Mouse (Mus musculus) neural tube, embryonic 13.5 days (tissue): ENCODE measurements around the gene Ufm1. TPM values are rescaled to one million over a fixed set of nuclear protein-coding genes. Genes with fewer than 3 reads are reported as not detected.

Source experiments
- ATAC-seq: fragments of 200-750 bp; cut with Nextera tagmentation; 2 replicates; pipeline ENCODE4 v1.8.0; 2017; ENCODE audit warnings: low read depth, mild to moderate bottlenecking, moderate TSS enrichment, moderate library complexity
- H3K27ac ChIP-seq: fragments of 300-500 bp; sonication (generic); replicated peaks from 2 replicates; pipeline ENCODE4 v1.5.1; 2015; ENCODE audit warnings: moderate library complexity, mild to moderate bottlenecking, inconsistent platforms
- H3K27me3 ChIP-seq: fragments of 300-500 bp; sonication (generic); 2 replicates; pipeline ENCODE4 v1.6.1; 2015; ENCODE audit warnings: mild to moderate bottlenecking, inconsistent platforms
- H3K36me3 ChIP-seq: fragments of 300-500 bp; sonication (generic); 2 replicates; pipeline ENCODE4 v1.6.1; 2015; ENCODE audit warnings: mild to moderate bottlenecking, inconsistent platforms
- H3K4me1 ChIP-seq: fragments of 300-500 bp; sonication (generic); replicated peaks from 2 replicates; pipeline ENCODE4 v1.6.1; 2015; ENCODE audit warnings: inconsistent platforms
- H3K4me2 ChIP-seq: fragments of 300-500 bp; sonication (generic); 2 replicates; pipeline ENCODE4 v1.6.1; 2015; ENCODE audit warnings: inconsistent platforms, mild to moderate bottlenecking, moderate library complexity
- H3K4me3 ChIP-seq: fragments of 300-500 bp; sonication (generic); 2 replicates; pipeline ENCODE4 v1.5.1; 2015; ENCODE audit warnings: mild to moderate bottlenecking, inconsistent platforms
- H3K9ac ChIP-seq: fragments of 300-500 bp; sonication (generic); 2 replicates; pipeline ENCODE4 v1.6.1; 2015; ENCODE audit warnings: moderate library complexity, mild to moderate bottlenecking, inconsistent platforms
- H3K9me3 ChIP-seq: fragments of 300-500 bp; sonication (generic); 2 replicates; pipeline ENCODE4 v1.6.1; 2016; ENCODE audit warnings: inconsistent platforms
- WGBS: fragments of 180-500 bp; shearing (Covaris S2); methylation state at CpG from one replicate; pipeline ENCODE4 v1.1.7; 2015; 5-methylcytosine and 5-hydroxymethylcytosine counted together
- polyA plus RNA-seq: library from polyadenylated mRNA; unstranded; fragments of >200 nt; fragmentation: Nextera tagmentation; extraction: Ambion mirVana; gene quantifications from 2 replicates; pipeline ENCODE4 v1.2.1, GENCODE M21; 2015

Ufm1 gene
- polyA plus RNA-seq, result 104 and 109 TPM in 2 replicates

DNA sequence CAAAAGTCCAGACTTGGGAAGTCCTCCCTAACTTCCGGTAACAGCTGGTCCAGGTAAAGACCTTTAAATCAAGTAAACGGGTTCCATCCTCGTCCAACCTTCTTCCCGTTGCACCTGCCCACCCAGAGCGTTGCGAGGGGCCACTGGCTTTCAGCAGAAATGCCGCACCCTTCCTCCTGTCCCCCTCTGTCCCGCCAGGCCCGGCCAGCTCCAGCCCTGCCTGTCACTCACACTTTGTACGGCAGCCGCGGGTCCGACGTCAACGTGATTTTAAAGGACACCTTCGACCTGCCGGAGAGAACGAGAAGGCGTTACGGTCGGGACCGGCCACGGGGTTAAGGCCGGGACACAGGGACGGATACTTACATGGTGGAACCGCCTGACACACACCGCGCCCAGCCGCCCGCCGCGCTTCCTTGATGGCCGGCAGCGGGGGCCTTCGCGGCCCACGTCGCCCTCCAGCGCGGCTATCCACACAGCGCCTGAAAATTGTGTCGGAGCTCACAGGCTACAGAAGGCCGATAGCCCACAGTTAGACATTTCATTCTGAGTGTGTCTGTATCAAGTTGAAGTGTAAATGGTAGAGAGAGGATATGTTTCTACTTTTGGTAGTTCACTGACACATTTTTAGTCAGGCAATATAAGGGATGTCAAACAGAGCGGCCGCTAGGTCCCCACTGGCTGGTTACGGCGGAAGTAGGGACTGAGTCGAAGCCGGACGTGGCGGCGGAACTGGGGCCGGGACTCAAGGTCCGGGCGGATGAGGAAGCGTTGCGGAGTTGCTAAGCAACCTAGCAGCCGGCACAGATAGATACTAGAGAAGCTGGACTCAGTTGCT, at the start of gene Ufm1:
Gene Ufm1 (minus strand): TSS at position 448 of the 838 bp plus-strand sequence.
- peak within 1 kb of the TSS; percentile 90 for H3K9ac ChIP-seq
- peaks cover 32% of the 10 kb centered on the region for H3K36me3 ChIP-seq
- H3K27me3 ChIP-seq, result no peaks in the 10 kb centered on the region
- ATAC-seq, result peak; percentile 100
- peak within 1 kb of the TSS; percentile 94 for H3K4me2 ChIP-seq
- peak within 1 kb of the TSS; percentile 97 for H3K4me3 ChIP-seq
- no peaks in the 10 kb centered on the region for H3K9me3 ChIP-seq
- under 1% methylated on average over 58 of the region's 58 CpGs for WGBS
- H3K4me1 ChIP-seq, result peaks cover 15% of the 10 kb centered on the region
- H3K27ac ChIP-seq, result 0 out of 2 replicates have a peak within 1 kb of the TSS, but pooled peaks have one; percentile 2

DNA sequence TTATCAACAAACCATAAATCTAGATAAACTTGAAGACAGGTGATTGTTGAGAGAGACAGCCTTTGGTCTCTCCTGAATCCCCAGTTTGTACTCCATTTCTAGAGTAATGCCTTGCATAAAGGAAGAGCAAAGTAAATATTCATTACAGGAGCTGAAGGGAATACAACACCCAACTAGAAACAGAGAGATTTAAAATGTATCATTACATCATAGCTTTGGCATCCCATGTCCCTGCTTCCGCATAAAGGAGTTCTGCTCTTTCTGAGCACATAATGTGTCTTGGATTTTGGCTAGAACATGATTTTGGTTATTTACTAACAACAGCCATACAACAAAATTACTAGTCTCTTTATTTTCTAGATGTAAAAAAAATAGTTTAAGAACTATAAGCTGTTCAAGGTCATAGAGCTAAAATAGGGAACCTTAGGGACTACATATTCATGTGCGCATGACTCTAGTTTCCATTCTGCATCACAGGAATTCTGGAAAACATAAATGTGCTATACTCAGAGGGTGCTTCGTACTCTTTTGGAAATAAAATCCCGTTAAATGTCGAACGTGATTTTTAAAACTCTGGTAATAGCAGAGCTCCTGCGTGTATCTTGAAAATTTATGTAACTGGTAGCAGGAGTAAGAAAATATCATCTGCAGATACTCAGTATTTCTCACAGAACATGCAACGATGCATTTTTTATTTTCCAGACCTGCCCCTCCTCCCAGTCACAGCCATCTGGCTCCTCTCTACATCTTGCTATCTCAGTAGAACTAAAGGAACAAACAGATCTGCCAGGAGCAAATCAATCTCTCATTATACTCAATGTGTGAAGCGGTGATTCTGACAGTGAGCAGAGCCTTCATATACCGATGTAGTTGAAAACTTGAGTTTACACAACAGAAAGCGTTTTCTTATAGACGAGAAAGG, 27.2 kb upstream of the Ufm1 start:
- H3K36me3 ChIP-seq, result no peaks in the 10 kb centered on the region
- 81% methylated on average over 12 of the region's 12 CpGs for WGBS
- no peak for ATAC-seq

DNA sequence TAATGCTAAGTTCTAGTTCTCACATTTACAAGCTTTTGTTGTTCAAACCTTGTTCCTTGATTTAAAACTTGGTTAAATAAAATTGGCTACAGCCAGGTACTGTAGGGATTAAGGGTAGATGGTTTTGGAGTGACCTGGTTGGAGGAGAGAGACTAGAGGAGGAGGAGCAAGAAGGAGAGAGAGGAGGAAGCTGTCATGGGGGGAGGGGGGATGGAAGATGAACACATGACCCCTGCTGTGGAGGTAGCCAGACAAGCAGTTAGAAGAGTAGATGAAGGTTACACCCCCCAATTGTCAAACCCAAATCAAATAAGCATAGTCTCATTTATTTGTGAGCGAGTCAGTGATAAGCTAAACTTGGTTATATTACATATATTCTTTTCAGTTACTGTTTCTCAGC, 8.0 kb upstream of the Ufm1 start:
- no peak for ATAC-seq
- no peaks in the 10 kb centered on the region for H3K36me3 ChIP-seq

More for the DNA sequence above, 27.2 kb upstream of the Ufm1 start:
- Histone ChIP-seq H3K9ac (no peak overlapping the region), H3K27ac (no peak overlapping the region), H3K4me2 (no peak overlapping the region), H3K4me1 (no peaks in the 10 kb centered on the region), H3K9me3 (0 out of 2 replicates have a peak, but pooled peaks cover 6% of the 10 kb centered on the region), H3K4me3 (no peak overlapping the region), H3K27me3 (no peaks in the 10 kb centered on the region)

DNA sequence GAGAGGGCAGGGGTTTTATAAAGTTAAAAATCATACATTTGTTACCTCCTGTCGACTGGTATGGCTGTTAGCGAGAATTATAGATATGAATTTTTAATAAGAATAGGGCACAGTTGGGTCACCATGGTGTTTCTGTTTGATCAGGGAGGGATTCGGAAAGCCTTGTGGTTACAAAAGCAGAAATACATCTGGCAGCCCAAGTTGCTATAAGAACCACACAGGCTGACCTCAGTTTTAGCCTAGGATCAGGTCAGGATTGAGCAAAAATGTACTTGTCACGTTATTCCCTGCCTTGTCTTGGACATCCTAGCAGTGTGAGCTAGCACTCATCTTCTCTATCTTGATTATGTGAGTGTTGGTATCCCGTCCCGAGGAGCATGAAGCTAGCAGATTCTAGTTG, 6.9 kb upstream of the Ufm1 start:
- H3K9me3 ChIP-seq, result no peaks in the 10 kb centered on the region
- WGBS, result 76% methylated on average over 6 of the region's 6 CpGs
- H3K36me3 ChIP-seq, result no peaks in the 10 kb centered on the region
- no peak overlapping the region for H3K9ac ChIP-seq
- no peak overlapping the region for H3K27ac ChIP-seq
- H3K27me3 ChIP-seq, result no peaks in the 10 kb centered on the region
- no peak overlapping the region for H3K4me2 ChIP-seq
- H3K4me3 ChIP-seq, result no peak overlapping the region
- no peaks in the 10 kb centered on the region for H3K4me1 ChIP-seq
- ATAC-seq, result no peak

More for the DNA sequence above, 8.0 kb upstream of the Ufm1 start:
- no peak overlapping the region for H3K9ac ChIP-seq
- no peak overlapping the region for H3K27ac ChIP-seq
- WGBS, result 89% methylated on average over 1 of the region's 1 CpGs
- H3K4me3 ChIP-seq, result no peak overlapping the region
- H3K4me1 ChIP-seq, result no peaks in the 10 kb centered on the region
- no peaks in the 10 kb centered on the region for H3K27me3 ChIP-seq
- H3K4me2 ChIP-seq, result no peak overlapping the region
- no peaks in the 10 kb centered on the region for H3K9me3 ChIP-seq

DNA sequence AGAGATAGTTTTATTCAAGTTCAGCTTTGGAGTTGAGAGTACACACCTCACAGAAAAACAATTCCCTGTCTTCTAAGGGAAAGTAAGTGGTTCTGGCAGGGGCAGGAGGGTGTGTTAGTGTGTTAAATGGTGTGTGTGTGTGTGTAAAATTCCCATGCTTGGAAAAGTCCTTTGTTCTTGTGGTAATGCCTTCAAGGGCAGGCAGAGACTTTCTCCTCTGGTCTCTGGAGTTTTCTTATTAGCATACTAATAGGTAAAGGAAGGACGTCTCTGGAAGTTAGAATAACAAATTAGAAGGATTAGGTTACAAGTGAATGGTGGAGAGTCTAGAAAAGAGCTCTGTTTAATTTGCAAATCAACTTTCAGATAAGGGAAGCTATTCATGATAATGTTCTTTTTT, 5.6 kb upstream of the Ufm1 start:
- WGBS, result 6% methylated on average over 1 of the region's 1 CpGs
- Histone ChIP-seq H3K27me3 (no peaks in the 10 kb centered on the region), H3K27ac (no peak overlapping the region)

DNA sequence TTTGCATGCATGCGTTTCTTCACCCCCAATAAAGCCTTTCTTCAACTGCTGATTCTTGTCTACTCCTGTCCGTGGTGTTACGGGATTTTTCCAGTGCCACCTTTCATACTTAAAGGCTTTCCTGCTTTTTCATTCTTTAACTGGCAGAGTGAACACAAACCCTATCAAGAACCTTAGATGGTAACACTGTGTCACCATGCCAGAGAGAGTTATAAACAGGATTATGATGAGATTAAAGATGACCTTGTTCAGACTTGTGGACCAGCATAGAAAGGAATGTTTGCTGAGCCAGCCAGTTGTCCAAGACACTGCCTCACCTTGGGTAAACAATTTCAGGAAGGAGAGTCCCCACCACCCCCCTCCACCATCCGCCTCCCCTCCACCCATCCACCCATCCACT, 4.6 kb upstream of the Ufm1 start:
- WGBS, result 83% methylated on average over 4 of the region's 4 CpGs
- no peaks in the 10 kb centered on the region for H3K27me3 ChIP-seq
- no peaks in the 10 kb centered on the region for H3K36me3 ChIP-seq
- H3K27ac ChIP-seq, result no peak overlapping the region
- H3K4me2 ChIP-seq, result no peak overlapping the region
- H3K9ac ChIP-seq, result no peak overlapping the region
- no peak overlapping the region for H3K4me3 ChIP-seq
- H3K4me1 ChIP-seq, result 0 out of 2 replicates have a peak, but pooled peaks cover 3% of the 10 kb centered on the region
- H3K9me3 ChIP-seq, result no peaks in the 10 kb centered on the region
- ATAC-seq, result no peak

More for the DNA sequence above, 5.6 kb upstream of the Ufm1 start:
- ATAC-seq, result no peak
- no peak overlapping the region for H3K4me3 ChIP-seq
- H3K9me3 ChIP-seq, result no peaks in the 10 kb centered on the region
- 0 out of 2 replicates have a peak, but pooled peaks cover 2% of the 10 kb centered on the region for H3K4me1 ChIP-seq
- no peak overlapping the region for H3K4me2 ChIP-seq
- H3K36me3 ChIP-seq, result no peaks in the 10 kb centered on the region
- no peak overlapping the region for H3K9ac ChIP-seq

DNA sequence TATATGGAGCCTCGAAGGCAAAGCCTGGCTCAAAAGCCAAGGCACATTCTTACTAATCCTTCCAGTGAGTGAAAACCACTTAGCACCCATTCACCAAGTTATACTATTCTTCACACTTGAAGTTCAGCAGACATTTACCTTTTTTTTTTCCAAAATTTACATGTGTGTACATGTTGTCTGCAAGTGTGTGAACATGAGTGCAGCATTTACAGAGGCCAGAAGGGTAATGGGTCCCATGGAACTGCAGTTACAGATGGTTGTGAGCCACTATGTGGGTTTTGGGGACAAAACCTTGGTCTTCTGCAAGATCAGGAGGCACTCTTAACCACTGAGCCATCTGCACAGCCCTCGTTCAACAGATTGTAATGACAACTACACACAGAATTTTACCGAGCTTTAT, 8.8 kb downstream of the Ufm1 start:
- ATAC-seq, result no peak
- WGBS, result 86% methylated on average over 3 of the region's 3 CpGs
- peaks cover 40% of the 10 kb centered on the region for H3K36me3 ChIP-seq
- no peak overlapping the region for H3K4me3 ChIP-seq
- H3K27me3 ChIP-seq, result no peaks in the 10 kb centered on the region
- no peaks in the 10 kb centered on the region for H3K4me1 ChIP-seq
- no peak overlapping the region for H3K4me2 ChIP-seq
- H3K9me3 ChIP-seq, result no peaks in the 10 kb centered on the region
- H3K9ac ChIP-seq, result no peak overlapping the region
- no peak overlapping the region for H3K27ac ChIP-seq

DNA sequence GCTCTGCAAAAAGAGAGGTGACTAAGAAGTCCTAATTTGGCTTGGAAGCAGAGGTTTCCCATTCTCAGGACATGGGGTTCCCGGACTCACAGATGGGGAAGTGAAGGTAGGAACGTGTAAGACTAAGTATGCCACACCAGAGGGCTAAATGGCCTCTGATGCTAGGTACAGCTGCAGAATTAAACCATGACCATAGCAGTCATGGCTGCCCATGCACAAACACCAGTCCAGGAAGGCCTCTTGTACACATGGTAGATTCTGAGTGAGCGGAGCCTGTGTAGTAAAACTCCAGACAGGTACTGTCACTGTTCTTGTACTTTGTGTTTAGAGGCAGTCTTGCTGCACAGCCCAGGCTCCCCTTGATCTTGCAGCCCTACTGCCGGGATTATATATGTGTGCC, 9.4 kb downstream of the Ufm1 start:
- H3K27ac ChIP-seq, result no peak overlapping the region
- WGBS, result 91% methylated on average over 4 of the region's 4 CpGs
- ATAC-seq, result no peak

DNA sequence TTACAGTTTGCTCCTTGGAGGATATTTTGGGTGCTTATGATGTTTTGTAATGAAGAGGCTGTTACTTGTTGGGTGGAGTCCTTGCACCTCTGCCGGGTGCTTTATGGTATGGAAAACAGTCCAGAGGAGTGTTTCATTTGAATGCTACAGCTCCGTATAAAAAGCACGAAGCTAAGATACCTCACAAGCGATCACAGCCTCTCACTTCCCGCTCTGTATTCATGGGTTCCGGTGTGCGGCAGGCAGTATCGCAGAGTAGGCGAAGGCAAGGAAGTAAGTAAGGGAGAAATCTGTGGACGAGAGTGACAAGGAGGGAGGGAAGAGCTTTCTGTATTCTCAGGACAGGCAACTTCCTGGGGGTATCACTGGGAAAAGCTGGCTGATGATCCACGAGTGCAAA, 15.4 kb downstream of the Ufm1 start:
- Histone ChIP-seq H3K4me2 (no peak overlapping the region), H3K9ac (no peak overlapping the region), H3K36me3 (no peaks in the 10 kb centered on the region), H3K27me3 (no peaks in the 10 kb centered on the region), H3K4me3 (no peak overlapping the region), H3K4me1 (no peaks in the 10 kb centered on the region), H3K9me3 (no peaks in the 10 kb centered on the region), H3K27ac (no peak overlapping the region)
- no peak for ATAC-seq
- 81% methylated on average over 11 of the region's 11 CpGs for WGBS

More for the DNA sequence above, 9.4 kb downstream of the Ufm1 start:
- H3K36me3 ChIP-seq, result peaks cover 34% of the 10 kb centered on the region
- H3K27me3 ChIP-seq, result no peaks in the 10 kb centered on the region
- no peaks in the 10 kb centered on the region for H3K4me1 ChIP-seq
- H3K4me3 ChIP-seq, result no peak overlapping the region
- no peak overlapping the region for H3K9ac ChIP-seq
- no peak overlapping the region for H3K4me2 ChIP-seq
- H3K9me3 ChIP-seq, result no peaks in the 10 kb centered on the region

DNA sequence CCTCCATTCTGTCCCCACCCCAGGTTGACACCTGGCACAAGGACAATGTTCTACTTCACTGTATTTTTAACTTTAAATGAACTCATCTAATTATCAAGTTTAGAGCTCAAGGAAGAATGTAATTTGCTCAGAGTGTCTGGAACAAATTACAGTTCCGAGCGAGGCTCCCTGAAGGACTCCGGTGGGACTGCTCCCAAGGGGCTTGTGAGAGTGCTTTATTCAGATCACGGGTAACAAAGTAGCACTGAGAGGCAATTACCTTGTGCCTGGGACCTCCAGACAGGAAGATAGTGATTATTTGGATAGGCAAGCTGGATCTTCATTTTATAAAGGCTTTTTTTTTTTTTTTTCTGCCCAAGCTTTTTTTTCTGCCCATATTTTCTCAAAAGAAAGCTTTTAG, 15.9 kb downstream of the Ufm1 start:
- Histone ChIP-seq H3K9me3 (no peaks in the 10 kb centered on the region), H3K9ac (no peak overlapping the region), H3K27me3 (no peaks in the 10 kb centered on the region), H3K4me3 (no peak overlapping the region), H3K36me3 (no peaks in the 10 kb centered on the region), H3K4me1 (no peaks in the 10 kb centered on the region), H3K27ac (no peak overlapping the region), H3K4me2 (no peak overlapping the region)
- WGBS, result 48% methylated on average over 4 of the region's 4 CpGs
- no peak for ATAC-seq

DNA sequence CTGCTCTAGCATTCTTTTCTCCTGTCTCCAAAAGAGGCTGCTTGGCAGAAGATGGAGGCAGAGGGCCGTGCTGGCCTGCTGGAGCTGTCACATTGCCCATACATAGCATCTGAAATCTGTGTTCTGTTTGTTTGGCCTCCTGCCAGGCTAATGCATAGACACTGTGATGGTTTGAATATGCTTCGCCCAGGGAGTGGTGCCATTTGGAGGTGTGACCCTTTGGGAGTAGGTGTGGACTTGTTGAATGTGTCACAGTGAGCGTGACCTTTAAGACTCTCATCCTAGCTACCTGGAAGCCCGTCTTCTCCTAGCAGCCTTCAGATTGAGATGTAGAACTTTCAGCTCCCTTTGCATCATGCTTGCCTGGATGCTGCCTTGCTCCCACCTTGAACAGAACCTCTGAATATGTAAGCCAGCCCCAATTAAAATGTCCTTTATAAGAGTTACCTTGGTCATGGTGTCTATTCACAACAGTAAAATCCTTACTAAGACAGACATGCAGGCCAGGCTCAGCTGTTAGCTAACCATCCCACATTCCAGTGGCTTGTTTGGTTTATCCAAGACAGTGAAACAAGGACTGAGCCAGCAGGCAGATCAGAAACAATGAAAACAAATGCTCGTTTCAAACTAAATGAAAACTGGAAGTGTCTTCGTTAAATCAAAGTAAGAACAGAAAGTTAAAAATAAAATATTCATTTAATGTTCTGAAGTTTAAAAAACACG, 17.3 kb downstream of the Ufm1 start:
- no peaks in the 10 kb centered on the region for H3K4me1 ChIP-seq
- 83% methylated on average over 7 of the region's 7 CpGs for WGBS
- no peak for ATAC-seq
- no peak overlapping the region for H3K4me2 ChIP-seq
- H3K27me3 ChIP-seq, result no peaks in the 10 kb centered on the region
- no peak overlapping the region for H3K9ac ChIP-seq
- no peak overlapping the region for H3K27ac ChIP-seq
- no peak overlapping the region for H3K4me3 ChIP-seq
- no peaks in the 10 kb centered on the region for H3K9me3 ChIP-seq
- no peaks in the 10 kb centered on the region for H3K36me3 ChIP-seq
